Mouse (Mus musculus) ES-E14 (cell line): ENCODE data around the gene Afmid. TPM values are rescaled to one million over a fixed set of nuclear protein-coding genes. Genes with fewer than 3 reads are reported as not detected.
"Not testable (repeated sequence)": the region's sequence is repeated elsewhere in the genome, so short reads cannot be mapped to it uniquely, and the experiment has no call there.

Source experiments
- DNase-seq: peaks from one replicate; pipeline ENCODE4 v3.0.0-alpha.2; 2013; ENCODE audit warnings: low read depth, low spot score
- H3K27ac ChIP-seq: 2 replicates; pipeline ENCODE4 v1.5.1; 2012; ENCODE audit warnings: low read depth, mild to moderate bottlenecking, low read length, moderate library complexity, mixed read lengths; ENCODE audit not compliant: poor library complexity, insufficient read depth, severe bottlenecking
- H3K36me3 ChIP-seq: 2 replicates; pipeline ENCODE4 v1.6.1; 2012; ENCODE audit warnings: mild to moderate bottlenecking, low read length, moderate library complexity, mixed read lengths; ENCODE audit not compliant: control insufficient read depth, poor library complexity, insufficient read depth, severe bottlenecking
- H3K4me1 ChIP-seq, 2 experiments: fragments of 150-350 bp in 1 of 2; sonication (generic) in 1 of 2; 2 replicates each; pipeline ENCODE4 v1.6.1; 2012; ENCODE audit warnings: low read length in 2 of 2, mild to moderate bottlenecking in 1 of 2, mixed read lengths in 1 of 2; ENCODE audit not compliant: control insufficient read depth in 2 of 2, insufficient read depth in 2 of 2, poor library complexity in 1 of 2
- H3K4me3 ChIP-seq, 2 experiments: fragments of 150-350 bp in 1 of 2; sonication (generic) in 1 of 2; 2 replicates each; pipeline ENCODE4 v1.5.1; 2012; ENCODE audit warnings: low read length in 2 of 2, low read depth in 1 of 2, mild to moderate bottlenecking in 1 of 2, mixed read lengths in 1 of 2; ENCODE audit not compliant: insufficient read depth in 1 of 2, poor library complexity in 1 of 2, severe bottlenecking in 1 of 2
- H3K9ac ChIP-seq: 2 replicates; pipeline ENCODE4 v1.6.1; 2012; ENCODE audit warnings: low read depth, mild to moderate bottlenecking, low read length, mixed read lengths; ENCODE audit not compliant: poor library complexity, insufficient read depth, severe bottlenecking
- H3K9me3 ChIP-seq: fragments of 150-350 bp; sonication (generic); 2 replicates; pipeline ENCODE4 v1.6.1; 2012; ENCODE audit warnings: low read depth, mild to moderate bottlenecking, low read length; ENCODE audit not compliant: control insufficient read depth, insufficient read depth
- CHD2 ChIP-seq: IDR thresholded peaks from 2 replicates; pipeline ENCODE4 v1.6.1; 2014; ENCODE audit warnings: mild to moderate bottlenecking, low read depth, low read length, inconsistent platforms
- HCFC1 ChIP-seq: IDR thresholded peaks from 2 replicates; pipeline ENCODE4 v1.6.1; 2012; ENCODE audit warnings: low read length, inconsistent platforms, borderline replicate concordance; ENCODE audit not compliant: insufficient read depth
- MAFK ChIP-seq: IDR thresholded peaks from 2 replicates; pipeline ENCODE4 v1.6.1; 2014; ENCODE audit warnings: mild to moderate bottlenecking, low read depth, low read length, inconsistent platforms; ENCODE audit not compliant: insufficient read depth
- ZC3H11A ChIP-seq: IDR thresholded peaks from 2 replicates; pipeline ENCODE4 v1.6.1; 2012; ENCODE audit warnings: low read depth, mild to moderate bottlenecking, inconsistent platforms, low read length, borderline replicate concordance
- ZNF384 ChIP-seq: IDR thresholded peaks from 2 replicates; pipeline ENCODE4 v1.6.1; 2012; ENCODE audit warnings: low read depth, low read length, inconsistent platforms
- in situ Hi-C, 2 experiments: fragments of 600-800 bp; cut with MboI; formaldehyde crosslinking; loops; one replicate each; pipeline ENCODE4 v1.15.1; 2025; ENCODE audit warnings: low sequenced_read_pairs in 2 of 2, inconsistent platforms in 1 of 2; ENCODE audit not compliant: unreplicated experiment in 2 of 2
- total RNA-seq: library from RNA; depleted of rRNA; stranded (reverse); fragments of 300-350 nt; gene quantifications from 2 replicates; pipeline ENCODE4 v1.2.3, GENCODE M21; 2012

The Afmid gene
- total RNA-seq, 1 experiment, result 1.8 TPM

DNA sequence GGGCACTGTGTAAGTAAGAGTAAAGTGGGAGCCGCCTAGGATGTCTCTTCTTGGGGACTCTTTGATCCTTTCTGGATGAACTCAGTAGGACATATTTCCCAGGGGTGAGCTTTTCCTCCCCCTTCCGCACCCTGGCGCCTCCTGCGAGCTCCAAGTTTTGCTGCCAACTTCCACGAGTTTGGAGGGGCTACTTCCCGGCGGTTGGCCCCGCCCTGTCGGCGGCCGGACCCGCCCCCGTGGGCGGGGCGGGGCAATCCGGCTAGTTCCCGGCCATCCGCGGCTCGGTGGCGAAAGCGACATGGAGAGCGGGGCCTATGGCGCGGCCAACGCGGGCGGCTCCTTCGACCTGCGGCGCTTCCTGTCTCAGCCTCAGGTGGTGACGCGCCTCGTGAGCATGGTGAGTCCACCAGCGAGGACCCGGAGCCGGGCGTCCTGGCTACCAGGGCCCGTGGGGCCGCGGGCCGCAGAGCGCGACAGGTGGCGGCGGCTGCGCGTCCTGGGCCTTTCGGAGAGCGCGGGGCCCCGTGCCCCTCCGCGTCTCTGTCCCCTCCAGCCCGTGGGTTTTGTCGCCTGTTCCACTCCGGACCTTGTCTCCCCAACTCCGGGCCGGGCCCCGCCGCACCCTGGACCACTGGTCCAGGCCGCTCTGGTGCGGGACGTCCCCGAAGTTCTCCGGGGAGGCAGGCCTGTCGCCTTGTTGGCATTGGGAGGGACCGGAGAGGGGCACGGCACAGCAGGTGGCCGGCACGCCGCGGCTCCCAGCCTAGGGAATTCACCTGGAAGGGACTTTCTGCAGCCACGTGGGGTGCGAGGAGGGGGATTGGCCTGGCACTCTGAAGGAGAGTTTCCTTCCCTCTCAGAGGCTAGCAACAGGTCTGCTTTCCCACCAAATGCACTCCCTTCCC, 16.1 kb upstream of the Afmid start, which contains the start of the genes Gm20708 and Syngr2:
Gm20708 (plus strand) TSS at position 262 of the 905 bp plus-strand sequence.
Syngr2 (plus strand) TSS at position 262 of the 905 bp plus-strand sequence.
- peaks cover 5 to 9% of the 10 kb centered on the region in 2 experiments; a peak in 3 of 4 replicates for H3K4me1 ChIP-seq
- H3K9me3 ChIP-seq, result no peaks in the 10 kb centered on the region
- TF ChIP-seq CHD2, result no peak
- TF ChIP-seq HCFC1, result no peak
- no peak for TF ChIP-seq ZNF384
- TF ChIP-seq MAFK, result no peak
- no peak for TF ChIP-seq ZC3H11A
- peak within 1 kb of the TSS; percentile 77 to 96 for H3K4me3 ChIP-seq
- DNase-seq, result peak; percentile 54
- in situ Hi-C loops, result loop anchor here in 1 of 2 experiments (25.0 kb wide), 1 partner anchor 422 kb away; no protein-coding TSS in a partner anchor
- H3K27ac ChIP-seq, result no peak within 1 kb of the TSS
- peaks cover 21% of the 10 kb centered on the region for H3K36me3 ChIP-seq
- peak within 1 kb of the TSS; percentile 90 for H3K9ac ChIP-seq

- Histone ChIP-seq H3K9me3 (no peaks in the 10 kb centered on the region), H3K36me3 (peaks cover 28% of the 10 kb centered on the region), H3K4me3 (peak overlapping the region; percentile 77 to 96), H3K4me1 (peaks cover 5 to 9% of the 10 kb centered on the region in 2 experiments; a peak in 3 of 4 replicates), H3K27ac (no peak overlapping the region), H3K9ac (peak overlapping the region; percentile 90)
- TF ChIP-seq MAFK, result no peak
- TF ChIP-seq CHD2, result no peak
- TF ChIP-seq ZNF384, result no peak
- TF ChIP-seq HCFC1, result no peak
- no peak for TF ChIP-seq ZC3H11A
- peak; percentile 77 for DNase-seq
- in situ Hi-C loops, result loop anchor here in 1 of 2 experiments (25.0 kb wide), 1 partner anchor 423 kb away; no protein-coding TSS in a partner anchor
Observed at GRCm38 (mm10) chr11:117810401-117811046, 15.2 kb upstream of the Afmid start.

- Histone ChIP-seq H3K4me3 (no peak overlapping the region), H3K9ac (no peak overlapping the region), H3K27ac (no peak overlapping the region), H3K36me3 (peaks cover 44% of the 10 kb centered on the region), H3K4me1 (peaks cover 5 to 9% of the 10 kb centered on the region in 2 experiments; a peak in 3 of 4 replicates), H3K9me3 (no peaks in the 10 kb centered on the region)
- no peak for DNase-seq
- TF ChIP-seq MAFK (no peak), ZNF384 (no peak), HCFC1 (no peak), ZC3H11A (no peak), CHD2 (no peak)
- in situ Hi-C loops, result loop anchor here in 1 of 2 experiments (25.0 kb wide), 1 partner anchor 427 kb away; no protein-coding TSS in a partner anchor
Observed at GRCm38 (mm10) chr11:117813867-117814266, 11.9 kb upstream of the Afmid start.

DNA sequence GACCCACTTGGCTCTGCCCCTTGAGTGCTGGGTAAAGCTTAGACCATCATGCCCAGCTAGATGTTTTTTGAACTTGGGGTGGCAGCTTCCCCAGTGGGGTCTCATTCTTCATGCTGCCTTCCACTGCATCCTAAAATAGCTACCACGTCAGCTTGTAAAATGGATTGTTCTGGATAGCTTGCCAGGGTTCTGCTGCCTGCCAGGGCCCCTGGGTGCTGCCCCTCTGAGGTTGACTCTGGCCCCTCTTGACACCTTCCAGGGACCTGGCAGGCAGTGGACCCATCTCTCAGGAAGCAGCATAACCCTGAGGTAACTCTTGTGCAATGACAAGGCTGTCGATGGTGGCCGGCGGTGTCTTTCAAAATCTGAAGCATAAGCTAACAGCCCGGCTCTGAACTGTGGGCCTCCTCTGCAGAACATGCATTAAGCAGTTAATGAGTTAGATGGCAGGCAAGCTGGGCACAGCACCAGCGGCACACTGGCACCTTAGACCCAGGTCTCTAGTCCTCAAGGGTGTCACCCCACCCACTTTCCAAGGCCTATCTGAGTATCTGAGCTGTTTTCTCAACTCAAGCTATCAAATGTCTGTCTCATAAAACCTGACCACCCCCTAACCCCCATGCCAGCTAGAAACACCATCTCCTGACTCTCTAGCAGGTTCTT, 10.9 kb upstream of the Afmid start:
- peaks cover 48% of the 10 kb centered on the region for H3K36me3 ChIP-seq
- H3K9ac ChIP-seq, result no peak overlapping the region

GRCm38 (mm10) chr11:117815850-117816249, 9.9 kb upstream of the Afmid start:
- H3K4me3 ChIP-seq, DNase-seq, H3K9ac ChIP-seq, H3K27ac ChIP-seq, H3K9me3 ChIP-seq: not testable (repeated sequence)
- in situ Hi-C loops, result loop anchor here in 1 of 2 experiments (25.0 kb wide), 1 partner anchor 429 kb away; no protein-coding TSS in a partner anchor
- Histone ChIP-seq H3K4me1 (peaks cover 5 to 10% of the 10 kb centered on the region in 2 experiments; a peak in 3 of 4 replicates), H3K36me3 (peaks cover 56% of the 10 kb centered on the region)

More for the DNA sequence above, 10.9 kb upstream of the Afmid start:
- in situ Hi-C loops, result loop anchor here in 1 of 2 experiments (25.0 kb wide), 1 partner anchor 428 kb away; no protein-coding TSS in a partner anchor
- TF ChIP-seq HCFC1, result no peak
- no peak for TF ChIP-seq ZNF384
- no peak for TF ChIP-seq CHD2
- no peak for TF ChIP-seq MAFK
- TF ChIP-seq ZC3H11A, result no peak
- no peaks in the 10 kb centered on the region for H3K9me3 ChIP-seq
- no peak overlapping the region for H3K27ac ChIP-seq
- peaks cover 5 to 10% of the 10 kb centered on the region in 2 experiments; a peak in 3 of 4 replicates for H3K4me1 ChIP-seq
- no peak overlapping the region for H3K4me3 ChIP-seq
- DNase-seq, result no peak
